Mouse (Mus musculus) lung, adult 2 months (tissue): ENCODE data around the gene Abhd2. TPM values are rescaled to one million over a fixed set of nuclear protein-coding genes. Genes with fewer than 3 reads are reported as not detected.
"Not testable (repeated sequence)": the region's sequence is repeated elsewhere in the genome, so short reads cannot be mapped to it uniquely, and the experiment has no call there.

Experiments
- DNase-seq: peaks from one replicate; pipeline ENCODE4 v3.0.0; 2022
- H3K4me1 ChIP-seq: fragments of 200-500 bp; 2 replicates; pipeline ENCODE4 v1.6.1; 2011; ENCODE audit warnings: low read length; ENCODE audit not compliant: control insufficient read depth, insufficient read depth
- H3K4me3 ChIP-seq: fragments of 200-500 bp; replicated peaks from 2 replicates; pipeline ENCODE3; 2011; ENCODE audit warnings: low read depth, mild to moderate bottlenecking, control low read depth, low read length; ENCODE audit errors: extremely low read depth
- CTCF ChIP-seq: fragments of 200-500 bp; IDR thresholded peaks from 2 replicates; pipeline ENCODE4 v1.5.1; 2011; ENCODE audit warnings: mild to moderate bottlenecking, low read length, control low read depth; ENCODE audit not compliant: insufficient read depth
- POLR2A ChIP-seq: fragments of 200-500 bp; IDR thresholded peaks from 2 replicates; pipeline ENCODE4 v1.6.1; 2011; ENCODE audit warnings: low read depth, mild to moderate bottlenecking, control low read depth, low read length, borderline replicate concordance; ENCODE audit errors: extremely low read depth
- WGBS: fragments of 180-500 bp; shearing (Covaris S2); methylation state at CpG from one replicate; pipeline ENCODE4 v1.1.7; 2018; 5-methylcytosine and 5-hydroxymethylcytosine counted together
- polyA plus RNA-seq: library from polyadenylated mRNA; depleted of rRNA; stranded (reverse); fragments of >200 nt; gene quantifications from 2 replicates; pipeline ENCODE4 v1.2.3, GENCODE M21; 2012

Gene Abhd2
- polyA plus RNA-seq, 1 experiment, result 64.0 TPM

DNA sequence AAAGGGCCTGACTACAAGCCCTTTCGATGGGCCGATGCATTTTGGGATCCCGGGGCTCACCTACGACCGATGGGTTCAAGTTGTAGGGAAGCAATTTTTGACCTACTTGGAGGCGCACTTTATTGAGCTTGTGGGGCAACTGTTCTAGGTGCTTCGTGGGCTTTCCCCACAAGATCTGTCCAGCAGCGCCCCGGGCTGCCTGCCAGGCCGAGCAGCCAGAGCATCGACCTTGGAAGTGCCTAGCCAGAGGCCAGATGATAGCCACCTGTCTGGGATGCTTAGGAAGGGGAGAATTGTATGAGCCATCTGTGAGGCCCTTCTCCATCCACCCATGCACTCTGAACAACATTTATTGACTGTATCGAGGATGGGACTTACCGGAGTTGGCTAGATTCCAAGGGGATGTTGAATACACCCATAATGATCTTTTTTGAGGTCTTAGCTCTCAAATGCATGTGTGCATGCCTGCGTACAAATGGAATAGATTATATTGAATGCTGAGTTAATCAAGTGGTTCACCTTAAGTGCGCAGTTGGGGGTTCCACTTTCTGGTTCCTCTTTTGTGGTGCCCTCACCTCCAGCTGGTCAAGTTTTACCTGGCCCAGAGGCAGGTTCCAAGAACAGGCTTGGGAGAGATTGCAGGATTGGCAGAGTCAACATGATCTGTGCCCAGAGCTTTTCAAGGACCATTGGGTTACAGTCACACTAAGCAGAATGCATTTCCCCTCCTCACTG is 906 bp downstream of the Abhd2 start:
- TF ChIP-seq CTCF (no peak), POLR2A (no peak)
- 7% methylated on average over 15 of the region's 15 CpGs for WGBS
- peak overlapping the region; percentile 95 for H3K4me3 ChIP-seq
- H3K4me1 ChIP-seq, result peaks cover 29% of the 10 kb centered on the region
- no peak for DNase-seq

- peak overlapping the region; percentile 95 for H3K4me3 ChIP-seq
- WGBS, result 35% methylated on average over 8 of the region's 8 CpGs
- TF ChIP-seq POLR2A (no peak), CTCF (no peak)
- DNase-seq, result no peak
- H3K4me1 ChIP-seq, result peaks cover 36% of the 10 kb centered on the region
Observed at GRCm38 (mm10) chr7:79274473-79275010, 1.5 kb downstream of the Abhd2 start.

- peaks cover 40% of the 10 kb centered on the region for H3K4me1 ChIP-seq
- peak overlapping the region; percentile 66 for H3K4me3 ChIP-seq
- TF ChIP-seq CTCF (no peak), POLR2A (no peak)
- no peak for DNase-seq
- WGBS, result 14% methylated on average over 11 of the region's 11 CpGs
Observed at GRCm38 (mm10) chr7:79275345-79275744, 2.3 kb downstream of the Abhd2 start.

GRCm38 (mm10) chr7:79278432-79278831 is 5.4 kb downstream of the Abhd2 start:
- Histone ChIP-seq H3K4me3 (no peak overlapping the region), H3K4me1 (peaks cover 51% of the 10 kb centered on the region)
- DNase-seq, result no peak
- 70% methylated on average over 13 of the region's 13 CpGs for WGBS
- no peak for TF ChIP-seq CTCF
- TF ChIP-seq POLR2A, result no peak

- TF ChIP-seq POLR2A (0 out of 2 replicates have a peak, but pooled peaks have one; percentile 8), CTCF (no peak)
- Histone ChIP-seq H3K4me1 (peaks cover 50% of the 10 kb centered on the region), H3K4me3 (peak overlapping the region; percentile 9)
- 18% methylated on average over 10 of the region's 10 CpGs for WGBS
- DNase-seq, result no peak
Observed at GRCm38 (mm10) chr7:79279376-79280029, 6.5 kb downstream of the Abhd2 start.

- 56% methylated on average over 12 of the region's 12 CpGs for WGBS
- Histone ChIP-seq H3K4me1 (peaks cover 58% of the 10 kb centered on the region), H3K4me3 (no peak overlapping the region)
- DNase-seq, result no peak
- no peak for TF ChIP-seq POLR2A
Observed at GRCm38 (mm10) chr7:79282883-79283670, 10.1 kb downstream of the Abhd2 start.

DNA sequence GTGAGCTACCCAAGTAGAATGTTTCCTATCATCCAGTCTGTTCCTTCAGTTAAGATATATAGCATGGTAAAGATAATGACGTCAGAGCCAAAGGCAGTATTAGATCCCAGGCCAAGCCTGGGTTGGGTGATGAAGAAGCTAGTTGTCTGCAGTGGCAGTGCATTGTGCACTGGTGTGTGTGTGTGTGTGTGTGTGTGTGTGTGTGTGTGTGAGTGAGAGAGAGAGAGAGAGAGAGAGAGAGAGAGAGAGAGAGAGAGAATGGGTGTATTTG is 10.6 kb downstream of the Abhd2 start:
- WGBS, result 61% methylated on average over 1 of the region's 1 CpGs
- peaks cover 57% of the 10 kb centered on the region for H3K4me1 ChIP-seq
- H3K4me3 ChIP-seq, DNase-seq: not testable (repeated sequence)

DNA sequence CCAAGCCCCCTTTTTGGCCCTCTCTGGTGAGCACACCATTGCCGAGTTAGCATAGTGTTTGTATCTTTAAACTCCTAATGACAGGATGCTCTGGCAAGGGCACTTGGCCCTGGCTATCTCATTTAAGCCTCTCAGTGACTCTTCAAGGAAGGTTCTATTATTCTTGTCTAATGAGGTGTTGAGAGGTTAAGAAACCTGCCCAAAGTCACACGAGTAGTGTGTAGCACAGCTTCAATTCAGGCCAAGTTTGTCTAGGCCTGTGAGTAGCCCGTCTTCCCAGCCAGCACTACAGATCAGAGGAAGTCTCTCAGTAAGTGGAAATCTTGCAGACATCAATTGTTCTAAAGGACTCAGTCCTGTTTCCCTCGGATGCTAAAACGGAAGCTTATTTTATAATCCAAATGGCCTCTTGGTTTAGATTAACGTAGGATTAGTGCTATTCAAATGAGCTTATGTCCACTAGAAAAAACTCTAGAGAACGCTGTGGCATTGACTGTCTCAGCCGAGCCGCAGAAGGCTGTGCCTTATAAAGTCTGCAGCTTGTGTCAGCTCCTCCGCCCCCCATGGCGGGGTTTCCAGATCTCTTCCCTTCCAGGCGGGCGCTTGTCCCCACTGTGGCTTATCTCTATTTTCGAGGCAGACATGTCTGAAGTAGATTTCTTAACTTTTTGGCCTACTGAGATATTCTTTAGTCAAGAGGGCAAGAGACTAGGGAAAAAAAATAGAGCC is 11.3 kb downstream of the Abhd2 start:
- TF ChIP-seq CTCF (no peak), POLR2A (no peak)
- 34% methylated on average over 14 of the region's 14 CpGs for WGBS
- peaks cover 51% of the 10 kb centered on the region for H3K4me1 ChIP-seq

DNA sequence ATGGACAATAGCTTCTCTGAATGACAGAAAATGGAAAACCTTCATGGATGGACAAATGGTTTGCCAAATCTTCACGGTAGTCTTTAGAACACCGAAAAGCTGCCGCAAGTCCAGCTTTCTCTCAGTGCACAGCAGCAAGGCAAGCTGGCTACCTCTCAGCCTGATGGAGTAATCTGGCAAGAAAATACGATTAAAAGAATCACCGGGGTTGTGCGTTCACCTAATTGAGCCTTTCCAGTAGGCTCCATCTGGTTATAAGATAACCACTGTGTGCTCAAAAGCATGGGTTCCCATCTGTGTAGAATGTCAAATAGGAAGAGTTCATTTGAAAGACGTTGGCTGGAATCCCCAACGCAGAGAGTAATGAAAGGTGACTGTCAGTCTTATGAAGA is 11.9 kb downstream of the Abhd2 start:
- TF ChIP-seq CTCF (no peak), POLR2A (no peak)
- 81% methylated on average over 8 of the region's 8 CpGs for WGBS
- no peak for DNase-seq
- peaks cover 45% of the 10 kb centered on the region for H3K4me1 ChIP-seq
- H3K4me3 ChIP-seq, result no peak overlapping the region

More for the DNA sequence above, 11.3 kb downstream of the Abhd2 start:
- no peak for DNase-seq
- H3K4me3 ChIP-seq, result no peak overlapping the region

- Histone ChIP-seq H3K4me1 (peaks cover 44% of the 10 kb centered on the region), H3K4me3 (no peak overlapping the region)
- DNase-seq, result no peak
- no peak for TF ChIP-seq CTCF
- no peak for TF ChIP-seq POLR2A
- 39% methylated on average over 13 of the region's 13 CpGs for WGBS
Observed at GRCm38 (mm10) chr7:79285408-79285807, 12.4 kb downstream of the Abhd2 start.
